Comparison of ENCODE assay signal across 29 mouse cellular contexts in genomic region chr6:59524095-59524939, GRCm38 (mm10).
DNase-seq lines count a peak whose midpoint lies in the region; ATAC-seq and TF ChIP-seq lines count a peak whose summit lies in the region.
"Had no signal": no experiment of that assay in that cellular context is flagged by ENCODE, and none has a peak within 500 bp of the region (broad histone marks: within the 10 kb centered on the region; RNA-seq: fewer than 3 reads in every experiment).

No protein-coding gene starts in this region.

- peak; percentile 48 to 59; a peak in 3 of 4 replicates for TF ChIP-seq EP300 in MEL (IDR thresholded peaks at IDR 0.05; ENCODE audit: low read depth in 1 of 2, low read length in 2 of 2)

- H3K27ac ChIP-seq in MEL (ENCODE audit: control insufficient read depth, low read depth, low read length) = no peak overlapping the region
- no peak overlapping the region for H3K27ac ChIP-seq in intestine, embryonic 16.5 days (ENCODE audit: low read length)
- no peak overlapping the region for H3K27ac ChIP-seq in forebrain, embryonic 11.5 days (ENCODE audit: low read depth, low read length)
- H3K27ac ChIP-seq: limb, embryonic 15.5 days; midbrain, embryonic 10.5 days; neural tube, embryonic 13.5 days had no signal

- H3K9me3 ChIP-seq in MEL (replicated peaks; ENCODE audit: insufficient read depth, low read length) = no peaks in the 10 kb centered on the region
- H3K9me3 ChIP-seq in intestine, embryonic 16.5 days (ENCODE audit: control insufficient read depth, low read length) = no peaks in the 10 kb centered on the region
- H3K9me3 ChIP-seq in forebrain, embryonic 11.5 days (ENCODE audit: control insufficient read depth, low read length) = no peaks in the 10 kb centered on the region
- H3K9me3 ChIP-seq: limb, embryonic 15.5 days; midbrain, embryonic 10.5 days; neural tube, embryonic 13.5 days had no signal

- no peak overlapping the region for H3K4me2 ChIP-seq in intestine, embryonic 16.5 days (ENCODE audit: low read depth, low read length)
- H3K4me2 ChIP-seq in forebrain, embryonic 11.5 days (ENCODE audit: low read depth, low read length, severe bottlenecking) = no peak overlapping the region
- H3K4me2 ChIP-seq: heart, embryonic 11.5 days; limb, embryonic 15.5 days; neural tube, embryonic 13.5 days had no signal

- 80% methylated on average over 1 of the region's 1 CpGs for WGBS in intestine, embryonic 16.5 days
- 83% methylated on average over 1 of the region's 1 CpGs for WGBS in forebrain, embryonic 11.5 days

- ATAC-seq in intestine, embryonic 16.5 days = peak; percentile 89
- no peak for ATAC-seq in forebrain, embryonic 11.5 days (replicated peaks; ENCODE audit: low FRiP score)
- ATAC-seq: activated CD4-positive, CD25-positive, alpha-beta regulatory T cell, adult 4 months; CD4-positive, CD25-positive, alpha-beta regulatory T cell, adult 4 months; forebrain, embryonic 16.5 days; hindbrain, embryonic 16.5 days; midbrain, embryonic 16.5 days had no signal

- no peak overlapping the region for H3K4me3 ChIP-seq in MEL (ENCODE audit: control insufficient read depth in 1 of 2, insufficient read depth in 1 of 2, low read depth in 2 of 2, low read length in 2 of 2)
- H3K4me3 ChIP-seq in intestine, embryonic 16.5 days (ENCODE audit: low read length) = no peak overlapping the region
- no peak overlapping the region for H3K4me3 ChIP-seq in forebrain, embryonic 11.5 days (ENCODE audit: low read depth, low read length)
- H3K4me3 ChIP-seq: limb, embryonic 15.5 days; midbrain, embryonic 10.5 days; myocyte; neural tube, embryonic 13.5 days had no signal

- DNase-seq in kidney, adult 9 months = peak; percentile 72
- no peak for DNase-seq in kidney, postnatal 10 days
- DNase-seq in MEL (ENCODE audit: low read depth, low spot score) = peak; percentile 63
- peak; percentile 4 to 28 for DNase-seq in kidney, postnatal 36 days
- DNase-seq in forebrain, embryonic 11.5 days (ENCODE audit: low spot score) = no peak
- DNase-seq in spleen, postnatal 36 days (ENCODE audit: low spot score in 2 of 2) = no peak
- DNase-seq: adrenal gland, postnatal 10 days; cerebellum, adult 18-20 months; cerebellum, postnatal 25 days; embryo, embryonic 11 days; gastrocnemius, postnatal 14 days; heart, adult 11 months; left cerebral cortex, postnatal 4 days; lung, adult 18-20 months; lung, postnatal 10 days; retina, postnatal 1 day; right cerebral cortex, postnatal 25 days; spleen, adult 18-20 months had no signal

- no peak for TF ChIP-seq POLR2A in MEL (IDR thresholded peaks at IDR 0.05; ENCODE audit: control insufficient read depth in 1 of 2, insufficient read depth in 1 of 2, low read depth in 1 of 2, low read length in 2 of 2, poor library complexity in 1 of 2)

- no peak overlapping the region for H3K9ac ChIP-seq in MEL (ENCODE audit: control insufficient read depth, low read depth, low read length, poor library complexity, severe bottlenecking)
- H3K9ac ChIP-seq in intestine, embryonic 16.5 days (ENCODE audit: low read depth, low read length) = no peak overlapping the region
- no peak overlapping the region for H3K9ac ChIP-seq in forebrain, embryonic 11.5 days (ENCODE audit: low read length)
- H3K9ac ChIP-seq: limb, embryonic 15.5 days; neural tube, embryonic 13.5 days had no signal

- peaks cover 0 to 3% of the 10 kb centered on the region in 2 experiments; a peak in 1 of 4 replicates for H3K4me1 ChIP-seq in MEL (ENCODE audit: control insufficient read depth in 1 of 2, insufficient read depth in 2 of 2, low read length in 2 of 2)
- no peaks in the 10 kb centered on the region for H3K4me1 ChIP-seq in intestine, embryonic 16.5 days (ENCODE audit: control insufficient read depth, insufficient read depth, low read length)
- no peaks in the 10 kb centered on the region for H3K4me1 ChIP-seq in forebrain, embryonic 11.5 days (replicated peaks; ENCODE audit: control insufficient read depth, insufficient read depth, low read length)
- H3K4me1 ChIP-seq: limb, embryonic 15.5 days; midbrain, embryonic 10.5 days; neural tube, embryonic 13.5 days had no signal

- no peak for TF ChIP-seq CTCF in MEL (IDR thresholded peaks at IDR 0.05 in 2 of 3, conservative IDR thresholded peaks at IDR 0.05 in 1 of 3; ENCODE audit: control insufficient read depth in 1 of 3, insufficient read depth in 1 of 3, low read depth in 2 of 3, low read length in 3 of 3, poor library complexity in 1 of 3, severe bottlenecking in 1 of 3)

- H3K27me3 ChIP-seq in MEL (ENCODE audit: control insufficient read depth in 1 of 2, insufficient read depth in 2 of 2, low read length in 2 of 2) = no peaks in the 10 kb centered on the region
- no peaks in the 10 kb centered on the region for H3K27me3 ChIP-seq in intestine, embryonic 16.5 days (replicated peaks; ENCODE audit: control insufficient read depth, insufficient read depth, low read length)
- no peaks in the 10 kb centered on the region for H3K27me3 ChIP-seq in forebrain, embryonic 11.5 days (ENCODE audit: control insufficient read depth, insufficient read depth, low read length)
- H3K27me3 ChIP-seq: limb, embryonic 15.5 days; neural tube, embryonic 13.5 days had no signal

- TF ChIP-seq RAD21 in MEL (IDR thresholded peaks at IDR 0.05; ENCODE audit: low read depth, low read length) = no peak

- no peaks in the 10 kb centered on the region for H3K79me2 ChIP-seq in MEL (ENCODE audit: control insufficient read depth, insufficient read depth, low read length, poor library complexity)

- no peaks in the 10 kb centered on the region; a peak in 1 of 4 replicates for H3K36me3 ChIP-seq in MEL (ENCODE audit: control insufficient read depth in 1 of 2, insufficient read depth in 2 of 2, low read length in 2 of 2)
- no peaks in the 10 kb centered on the region for H3K36me3 ChIP-seq in intestine, embryonic 16.5 days (ENCODE audit: control insufficient read depth, insufficient read depth, low read length)
- no peaks in the 10 kb centered on the region for H3K36me3 ChIP-seq in forebrain, embryonic 11.5 days (ENCODE audit: control insufficient read depth, insufficient read depth, low read length)
- H3K36me3 ChIP-seq: limb, embryonic 15.5 days; midbrain, embryonic 10.5 days; neural tube, embryonic 13.5 days had no signal

TF ChIP-seq in MEL, 35 proteins besides CTCF, POLR2A, EP300 and RAD21:
- no peak for TF ChIP-seq CHD2 (IDR thresholded peaks at IDR 0.05; ENCODE audit: low read length)
- TF ChIP-seq TAL1 (IDR thresholded peaks at IDR 0.05; ENCODE audit: low read length) = peak; percentile 16; the same call in 1 of the 2 replicates
- TF ChIP-seq RCOR1 (IDR thresholded peaks at IDR 0.05; ENCODE audit: low read depth, low read length) = peak; percentile 35; the same call in 1 of the 2 replicates
- no peak for TF ChIP-seq ZMIZ1 (IDR thresholded peaks at IDR 0.05; ENCODE audit: low read depth, low read length)
- TF ChIP-seq TCF12 (IDR thresholded peaks at IDR 0.05; ENCODE audit: low read depth, low read length) = peak; percentile 45; the same call in 1 of the 2 replicates
- peak; percentile 64 for TF ChIP-seq GATA1 (IDR thresholded peaks at IDR 0.05; ENCODE audit: low read depth, low read length)

Comparison
In these comparisons a context has a peak if more than half of its experiments do, and no peak if none do; other contexts are left out.
1. DNase-seq: peak in kidney, adult 9 months (single experiment), MEL (single experiment) and kidney, postnatal 36 days (2 of 2); none in kidney, postnatal 10 days (single experiment), forebrain, embryonic 11.5 days (single experiment) and spleen, postnatal 36 days (0 of 2).